Mouse (Mus musculus): ENCODE data around the gene Lep. TPM values are rescaled to one million over a fixed set of nuclear protein-coding genes. Genes with fewer than 3 reads are reported as not detected.

Lep gene
- polyA plus RNA-seq, 1 experiment from 2014 or later, result not detected

DNA sequence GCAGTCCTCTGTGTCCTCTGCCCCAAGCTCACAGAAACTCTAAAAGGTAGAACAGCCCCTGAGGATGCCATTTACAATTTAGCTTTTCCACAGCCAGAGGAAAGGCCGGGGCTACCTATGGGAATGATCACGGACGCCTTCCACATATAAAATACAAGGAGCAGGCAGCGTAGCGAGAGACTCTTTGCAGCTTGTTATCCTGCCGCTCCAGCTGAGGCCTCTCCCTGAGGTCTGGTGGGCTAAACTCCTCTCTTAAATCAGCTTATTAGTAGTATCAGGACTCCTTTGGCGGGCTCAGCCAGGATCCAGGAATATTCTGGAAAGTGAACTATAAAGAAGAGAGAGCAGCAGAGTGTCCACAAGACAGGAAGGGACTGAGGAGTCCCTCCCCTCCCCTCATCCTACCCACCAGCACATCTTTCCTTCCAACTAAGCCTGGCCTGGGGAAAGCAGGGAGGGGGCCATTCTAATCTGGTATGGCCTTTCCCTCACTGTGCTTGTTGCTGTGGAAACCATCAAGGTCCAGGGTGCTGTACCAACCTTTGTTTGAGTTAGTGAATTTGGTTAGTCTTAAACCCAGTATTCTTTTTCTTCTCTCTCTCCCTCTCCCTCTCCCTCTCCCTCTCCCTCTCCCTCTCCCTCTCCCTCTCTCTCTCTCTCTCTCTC is 25.9 kb upstream of the Lep start:
- H3K4me1 ChIP-seq (ENCODE audit: control insufficient read depth, insufficient read depth, low read length), result peaks cover 6% of the 10 kb centered on the region
- no peak overlapping the region for H3K27ac ChIP-seq (ENCODE audit: low read length)
- H3K4me2 ChIP-seq (ENCODE audit: low read depth, low read length), result no peak overlapping the region
- H3K9me3 ChIP-seq (replicated peaks; ENCODE audit: control insufficient read depth, low read length), result peaks cover 4% of the 10 kb centered on the region
- H3K9ac ChIP-seq (ENCODE audit: low read length), result no peak overlapping the region
- no peaks in the 10 kb centered on the region for H3K36me3 ChIP-seq (ENCODE audit: control insufficient read depth, insufficient read depth)
- no peak for ATAC-seq (replicated peaks; ENCODE audit: extremely low read depth, insufficient read depth, low FRiP score)
- H3K27me3 ChIP-seq (ENCODE audit: control insufficient read depth, insufficient read depth, low read length), result no peaks in the 10 kb centered on the region
- WGBS, result 84% methylated on average over 7 of the region's 7 CpGs
- H3K4me3 ChIP-seq (ENCODE audit: low read length), result no peak overlapping the region

DNA sequence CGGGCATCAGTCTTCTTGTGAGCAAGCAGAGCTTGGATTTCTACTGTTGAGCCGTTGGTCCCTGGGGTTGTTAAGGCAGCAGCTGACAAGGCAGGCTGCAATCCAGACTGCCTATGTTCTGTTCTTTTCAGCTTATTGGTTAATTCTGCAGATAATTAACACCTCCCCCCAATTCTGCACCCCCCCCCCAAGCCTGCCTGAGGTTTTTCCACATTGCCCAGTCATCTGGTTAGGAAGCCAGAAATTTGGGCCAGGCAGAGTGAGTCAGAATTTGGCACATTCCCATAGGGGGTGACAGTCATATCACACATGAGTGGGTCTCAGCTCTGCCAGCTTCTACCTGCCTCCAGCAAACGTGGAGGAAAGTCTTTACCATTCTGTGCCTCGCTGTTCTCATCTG is 23.3 kb upstream of the Lep start:
- H3K36me3 ChIP-seq (ENCODE audit: control insufficient read depth, insufficient read depth), result no peaks in the 10 kb centered on the region
- H3K27me3 ChIP-seq (ENCODE audit: control insufficient read depth, insufficient read depth, low read length), result no peaks in the 10 kb centered on the region
- H3K9me3 ChIP-seq (replicated peaks; ENCODE audit: control insufficient read depth, low read length), result no peaks in the 10 kb centered on the region

DNA sequence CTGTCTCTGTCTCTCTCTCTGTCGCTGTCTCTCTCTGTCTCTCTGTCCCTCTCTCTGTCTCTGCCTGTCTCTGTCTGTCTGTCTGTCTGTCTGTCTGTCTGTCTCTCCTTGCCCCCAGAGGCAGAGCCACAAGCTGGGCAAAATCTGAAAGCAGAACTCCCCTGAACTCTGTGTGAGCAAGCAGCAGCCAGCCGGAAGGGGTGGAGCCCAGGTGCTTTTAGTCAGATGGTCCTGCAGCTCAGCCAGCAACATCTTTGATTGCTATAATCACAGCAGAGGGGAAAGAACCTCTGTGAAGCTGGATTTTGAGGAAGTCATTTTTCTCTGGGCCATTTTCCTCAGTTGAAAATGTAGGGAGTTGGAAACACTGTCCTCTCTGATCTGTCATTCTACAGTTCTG is 19.8 kb upstream of the Lep start:
- Histone ChIP-seq H3K4me2 (ENCODE audit: low read depth, low read length) (no peak overlapping the region), H3K27me3 (ENCODE audit: control insufficient read depth, insufficient read depth, low read length) (no peaks in the 10 kb centered on the region), H3K9me3 (replicated peaks; ENCODE audit: control insufficient read depth, low read length) (0 out of 2 replicates have a peak, but pooled peaks cover 4% of the 10 kb centered on the region), H3K4me3 (ENCODE audit: low read length) (no peak overlapping the region), H3K9ac (ENCODE audit: low read length) (no peak overlapping the region), H3K36me3 (ENCODE audit: control insufficient read depth, insufficient read depth) (no peaks in the 10 kb centered on the region), H3K27ac (ENCODE audit: low read length) (no peak overlapping the region), H3K4me1 (ENCODE audit: control insufficient read depth, insufficient read depth, low read length) (no peaks in the 10 kb centered on the region)
- ATAC-seq (replicated peaks; ENCODE audit: extremely low read depth, insufficient read depth, low FRiP score), result no peak
- WGBS, result 64% methylated on average over 2 of the region's 2 CpGs

More for the DNA sequence above, 23.3 kb upstream of the Lep start:
- Histone ChIP-seq H3K9ac (ENCODE audit: low read length) (no peak overlapping the region), H3K4me2 (ENCODE audit: low read depth, low read length) (no peak overlapping the region), H3K27ac (ENCODE audit: low read length) (no peak overlapping the region), H3K4me3 (ENCODE audit: low read length) (no peak overlapping the region), H3K4me1 (ENCODE audit: control insufficient read depth, insufficient read depth, low read length) (no peaks in the 10 kb centered on the region)
- 53% methylated on average over 4 of the region's 4 CpGs for WGBS
- ATAC-seq (replicated peaks; ENCODE audit: extremely low read depth, insufficient read depth, low FRiP score), result no peak

DNA sequence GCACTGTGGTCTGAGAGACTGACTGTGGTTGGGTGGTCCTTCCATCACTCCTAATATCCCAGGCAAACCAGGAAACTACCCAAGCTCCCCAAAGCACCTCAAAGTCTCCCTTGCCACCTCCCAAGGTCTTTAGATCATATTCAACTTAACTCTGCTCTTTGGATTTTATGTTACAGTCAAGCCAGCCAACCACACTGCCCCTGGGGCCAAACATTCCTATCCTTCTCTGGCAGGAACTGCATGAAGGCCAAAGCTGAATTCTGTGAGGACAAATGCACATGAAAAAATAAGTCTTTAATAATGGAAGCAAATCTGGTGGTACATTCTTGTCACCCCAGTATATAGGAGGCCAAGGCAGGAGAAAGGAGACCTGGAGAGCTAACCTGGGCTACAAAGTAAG is 16.0 kb upstream of the Lep start:
- no peaks in the 10 kb centered on the region for H3K36me3 ChIP-seq (ENCODE audit: control insufficient read depth, insufficient read depth)
- H3K27me3 ChIP-seq (ENCODE audit: control insufficient read depth, insufficient read depth, low read length), result no peaks in the 10 kb centered on the region
- no peaks in the 10 kb centered on the region for H3K4me1 ChIP-seq (ENCODE audit: control insufficient read depth, insufficient read depth, low read length)
- H3K4me3 ChIP-seq (ENCODE audit: low read length), result no peak overlapping the region
- ATAC-seq (replicated peaks; ENCODE audit: extremely low read depth, insufficient read depth, low FRiP score), result no peak
- H3K27ac ChIP-seq (ENCODE audit: low read length), result no peak overlapping the region
- no peak overlapping the region for H3K4me2 ChIP-seq (ENCODE audit: low read depth, low read length)
- H3K9me3 ChIP-seq (replicated peaks; ENCODE audit: control insufficient read depth, low read length), result 0 out of 2 replicates have a peak, but pooled peaks cover 4% of the 10 kb centered on the region
- H3K9ac ChIP-seq (ENCODE audit: low read length), result no peak overlapping the region

DNA sequence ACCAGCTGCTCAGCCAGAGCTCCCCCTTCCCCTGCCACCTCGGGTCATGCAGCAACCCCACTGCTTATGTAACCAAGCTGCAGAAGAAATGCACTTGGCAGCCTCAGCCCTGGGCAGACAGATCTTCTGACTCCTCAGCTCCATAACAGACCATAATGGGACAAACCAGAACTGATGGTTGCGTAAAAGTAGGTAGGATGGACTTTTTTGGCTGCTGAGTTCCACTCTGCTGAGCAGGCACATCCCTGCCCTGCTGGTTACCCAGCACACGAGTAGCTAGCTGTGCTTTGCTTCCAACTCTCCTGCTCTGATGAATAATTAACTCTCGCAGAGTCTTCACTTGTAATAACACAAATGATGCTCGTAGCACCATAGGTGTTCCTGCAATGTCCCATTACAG is 10.1 kb upstream of the Lep start:
- no peak overlapping the region for H3K27ac ChIP-seq (ENCODE audit: low read length)
- no peak overlapping the region for H3K9ac ChIP-seq (ENCODE audit: low read length)
- H3K27me3 ChIP-seq (ENCODE audit: control insufficient read depth, insufficient read depth, low read length), result no peaks in the 10 kb centered on the region
- no peak for ATAC-seq (replicated peaks; ENCODE audit: extremely low read depth, insufficient read depth, low FRiP score)
- 56% methylated on average over 5 of the region's 5 CpGs for WGBS
- H3K36me3 ChIP-seq (ENCODE audit: control insufficient read depth, insufficient read depth), result no peaks in the 10 kb centered on the region
- H3K4me2 ChIP-seq (ENCODE audit: low read depth, low read length), result no peak overlapping the region
- H3K9me3 ChIP-seq (replicated peaks; ENCODE audit: control insufficient read depth, low read length), result no peaks in the 10 kb centered on the region
- H3K4me3 ChIP-seq (ENCODE audit: low read length), result no peak overlapping the region
- H3K4me1 ChIP-seq (ENCODE audit: control insufficient read depth, insufficient read depth, low read length), result no peaks in the 10 kb centered on the region

DNA sequence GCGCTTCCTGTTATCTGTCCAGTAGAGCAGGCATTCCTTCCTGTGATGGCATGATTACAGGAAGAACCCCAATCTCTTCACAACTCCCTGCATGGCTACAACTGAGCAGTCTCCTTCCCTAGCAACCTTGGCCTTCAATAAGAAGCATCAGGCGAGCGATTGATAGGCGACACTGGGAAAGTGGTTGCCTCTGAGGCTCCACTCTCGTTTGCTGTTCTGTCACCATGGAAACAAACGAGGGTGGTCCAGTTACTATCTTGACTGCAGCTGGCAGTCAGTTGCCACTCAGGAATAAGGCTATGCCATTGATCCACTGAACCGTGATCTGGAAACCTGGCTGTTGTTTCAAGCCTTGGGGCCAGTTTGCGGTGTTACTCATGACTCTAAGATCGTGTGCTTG is 7.8 kb upstream of the Lep start:
- H3K36me3 ChIP-seq (ENCODE audit: control insufficient read depth, insufficient read depth), result no peaks in the 10 kb centered on the region
- no peaks in the 10 kb centered on the region for H3K4me1 ChIP-seq (ENCODE audit: control insufficient read depth, insufficient read depth, low read length)
- no peak overlapping the region for H3K4me3 ChIP-seq (ENCODE audit: low read length)
- no peak for ATAC-seq (replicated peaks; ENCODE audit: extremely low read depth, insufficient read depth, low FRiP score)
- H3K27ac ChIP-seq (ENCODE audit: low read length), result no peak overlapping the region
- no peaks in the 10 kb centered on the region for H3K27me3 ChIP-seq (ENCODE audit: control insufficient read depth, insufficient read depth, low read length)
- no peaks in the 10 kb centered on the region for H3K9me3 ChIP-seq (replicated peaks; ENCODE audit: control insufficient read depth, low read length)
- H3K9ac ChIP-seq (ENCODE audit: low read length), result no peak overlapping the region
- H3K4me2 ChIP-seq (ENCODE audit: low read depth, low read length), result no peak overlapping the region
- 50% methylated on average over 9 of the region's 9 CpGs for WGBS

DNA sequence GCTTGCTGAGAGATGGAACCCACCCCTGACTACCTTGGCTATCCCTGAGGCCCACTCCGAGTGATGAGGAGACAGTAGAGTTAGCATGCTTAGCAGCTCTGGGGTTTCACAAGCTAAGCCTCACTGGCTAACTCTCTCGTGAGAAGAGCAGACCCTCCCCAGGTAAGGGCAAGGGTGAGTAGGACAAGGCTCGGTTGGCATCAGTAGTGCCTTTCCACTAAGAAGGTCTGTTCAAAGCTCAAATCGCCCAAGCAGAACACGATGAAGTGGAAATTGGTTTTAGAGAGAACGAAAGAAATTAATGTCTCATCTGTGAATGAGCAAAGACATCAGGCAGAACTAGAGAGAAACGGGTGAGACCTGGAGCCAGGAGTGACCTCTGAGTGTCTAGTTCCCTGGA is 6.8 kb upstream of the Lep start:
- Histone ChIP-seq H3K4me2 (ENCODE audit: low read depth, low read length) (no peak overlapping the region), H3K4me3 (ENCODE audit: low read length) (no peak overlapping the region), H3K27ac (ENCODE audit: low read length) (no peak overlapping the region), H3K9ac (ENCODE audit: low read length) (no peak overlapping the region), H3K27me3 (ENCODE audit: control insufficient read depth, insufficient read depth, low read length) (no peaks in the 10 kb centered on the region), H3K36me3 (ENCODE audit: control insufficient read depth, insufficient read depth) (no peaks in the 10 kb centered on the region), H3K9me3 (replicated peaks; ENCODE audit: control insufficient read depth, low read length) (no peaks in the 10 kb centered on the region), H3K4me1 (ENCODE audit: control insufficient read depth, insufficient read depth, low read length) (no peaks in the 10 kb centered on the region)
- ATAC-seq (replicated peaks; ENCODE audit: extremely low read depth, insufficient read depth, low FRiP score), result no peak
- WGBS, result 79% methylated on average over 7 of the region's 7 CpGs

DNA sequence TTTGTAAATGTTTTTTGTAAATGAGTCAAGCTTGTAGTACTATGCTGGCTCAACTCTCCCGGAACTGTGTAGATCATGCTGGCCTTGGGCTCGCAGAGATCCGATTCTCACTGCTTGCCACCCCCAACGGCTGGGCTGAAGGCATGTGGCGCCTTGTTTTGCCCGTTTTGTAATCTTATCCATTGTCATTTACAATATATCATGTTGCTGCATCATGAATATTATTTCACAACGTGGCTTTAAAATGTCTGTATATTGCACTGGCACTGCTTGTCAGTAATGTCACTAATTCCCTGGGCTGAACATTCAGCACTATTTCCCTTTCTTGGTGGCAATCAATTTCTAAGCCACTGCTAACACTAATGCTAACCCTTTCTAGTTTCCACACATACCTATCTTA is 3.6 kb upstream of the Lep start:
- H3K36me3 ChIP-seq (ENCODE audit: control insufficient read depth, insufficient read depth), result no peaks in the 10 kb centered on the region
- H3K4me3 ChIP-seq (ENCODE audit: low read length), result no peak overlapping the region
- no peak for ATAC-seq (replicated peaks; ENCODE audit: extremely low read depth, insufficient read depth, low FRiP score)
- no peak overlapping the region for H3K9ac ChIP-seq (ENCODE audit: low read length)
- H3K27ac ChIP-seq (ENCODE audit: low read length), result no peak overlapping the region
- 80% methylated on average over 7 of the region's 7 CpGs for WGBS
- H3K4me1 ChIP-seq (ENCODE audit: control insufficient read depth, insufficient read depth, low read length), result no peaks in the 10 kb centered on the region
- H3K4me2 ChIP-seq (ENCODE audit: low read depth, low read length), result no peak overlapping the region
- H3K27me3 ChIP-seq (ENCODE audit: control insufficient read depth, insufficient read depth, low read length), result no peaks in the 10 kb centered on the region
- H3K9me3 ChIP-seq (replicated peaks; ENCODE audit: control insufficient read depth, low read length), result no peaks in the 10 kb centered on the region

DNA sequence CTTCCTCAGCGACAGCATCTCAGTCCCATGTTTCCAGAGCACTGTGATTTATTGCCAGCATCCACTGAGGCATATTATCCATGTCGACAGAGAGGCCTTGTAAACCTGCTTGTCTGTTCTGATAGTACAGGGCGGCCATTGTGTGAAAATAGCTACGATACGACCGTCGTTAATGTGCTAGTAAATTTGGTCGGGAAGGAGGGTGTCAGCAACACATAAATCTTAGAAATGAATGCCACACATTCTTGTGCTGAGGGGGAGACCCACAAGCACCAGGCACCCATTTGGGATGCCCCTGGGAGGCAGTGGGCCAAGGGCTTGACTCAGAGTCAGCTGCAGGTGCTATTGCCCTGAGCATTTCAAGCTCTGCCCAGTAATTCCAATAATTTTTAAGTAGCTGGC is 6.4 kb downstream of the Lep start:
- Histone ChIP-seq H3K36me3 (ENCODE audit: control insufficient read depth, insufficient read depth) (no peaks in the 10 kb centered on the region), H3K4me3 (ENCODE audit: low read length) (no peak overlapping the region), H3K9ac (ENCODE audit: low read length) (no peak overlapping the region), H3K4me2 (ENCODE audit: low read depth, low read length) (no peak overlapping the region), H3K27ac (ENCODE audit: low read length) (no peak overlapping the region), H3K9me3 (replicated peaks; ENCODE audit: control insufficient read depth, low read length) (no peaks in the 10 kb centered on the region), H3K4me1 (ENCODE audit: control insufficient read depth, insufficient read depth, low read length) (no peaks in the 10 kb centered on the region), H3K27me3 (ENCODE audit: control insufficient read depth, insufficient read depth, low read length) (0 out of 2 replicates have a peak, but pooled peaks cover 3% of the 10 kb centered on the region)
- WGBS, result 52% methylated on average over 8 of the region's 8 CpGs
- ATAC-seq (replicated peaks; ENCODE audit: extremely low read depth, insufficient read depth, low FRiP score), result no peak

All from heart, embryonic 16.5 days (tissue).